Mouse (Mus musculus) spleen, postnatal 14 days (tissue): Measurements from ENCODE around the gene Cmtm4.
"Not testable (repeated sequence)": the region's sequence is repeated elsewhere in the genome, so short reads cannot be mapped to it uniquely, and the experiment has no call there.

ENCODE experiments used
- DNase-seq, 2 experiments: peaks; one replicate each; pipeline ENCODE4 v3.0.0; 2021 to 2022; ENCODE audit warnings: low spot score in 2 of 2

Cmtm4 gene

DNA sequence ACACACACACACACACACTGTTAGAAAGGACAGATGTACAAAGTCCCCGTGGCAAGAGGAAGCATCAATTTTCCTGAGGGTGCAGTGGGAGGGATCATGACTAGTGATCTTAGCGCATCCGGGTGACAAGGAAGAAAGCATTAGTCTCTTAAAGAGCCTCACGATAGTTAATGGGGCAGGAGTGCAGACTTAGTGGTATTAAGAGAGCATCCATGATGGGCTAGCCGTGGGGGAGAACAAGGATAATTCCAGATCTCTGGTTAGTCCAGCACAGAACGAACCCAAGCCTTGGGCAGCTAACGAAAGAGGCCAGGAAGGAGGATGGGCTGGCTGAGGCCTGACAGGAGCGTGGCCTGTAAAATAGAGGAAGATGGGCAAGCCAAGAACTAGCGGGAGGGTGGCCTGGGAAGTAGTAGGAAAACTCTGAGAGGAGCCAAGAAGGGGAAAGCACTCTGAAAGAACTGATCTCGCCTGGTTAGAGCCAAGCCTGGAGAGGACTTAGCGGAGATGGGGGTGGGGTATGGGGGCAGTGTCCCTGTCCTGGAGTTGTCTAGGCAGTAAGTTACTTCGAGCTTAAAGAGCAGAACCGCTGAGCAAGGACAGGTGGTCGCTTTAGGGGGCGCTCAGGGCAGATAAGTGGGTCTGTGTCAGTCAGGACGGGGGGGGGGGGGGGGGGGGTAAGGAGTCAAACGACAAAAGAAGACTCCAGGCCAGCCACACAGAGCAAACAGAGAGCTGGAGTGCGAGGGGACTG is 56.2 kb downstream of the Cmtm4 start, which contains the start of gene Cmtm3:
Gene Cmtm3 (plus strand): TSS at position 182 of the 754 bp plus-strand sequence.
- DNase-seq: no peak

DNA sequence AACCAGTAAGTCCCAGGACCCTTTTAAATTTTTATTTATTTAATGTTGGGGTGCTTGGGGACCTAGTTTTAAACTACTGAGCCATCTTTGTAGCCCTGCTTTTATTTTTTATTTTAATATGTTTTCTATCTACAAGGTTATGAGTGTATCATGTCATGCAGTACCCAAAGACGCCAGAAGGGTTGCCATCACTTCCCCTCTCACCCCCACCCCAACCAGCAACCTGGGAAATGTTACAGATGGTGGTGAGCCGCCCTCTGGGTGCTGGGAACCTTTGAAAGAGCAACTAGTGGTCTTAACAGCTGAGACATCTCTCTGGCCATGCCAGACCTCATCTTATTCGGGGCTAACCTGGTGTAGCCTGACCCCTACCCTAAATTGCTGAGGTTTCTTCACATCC is 57.7 kb downstream of the Cmtm4 start:
- no peak for DNase-seq

GRCm38 (mm10) chr8:104336806-104337205 is 58.8 kb downstream of the Cmtm4 start:
- no peak for DNase-seq

- no peak for DNase-seq
These were observed 61.4 kb downstream of the Cmtm4 start for GRCm38 (mm10) chr8:104334196-104334595.

GRCm38 (mm10) chr8:104333786-104334185 is 61.8 kb downstream of the Cmtm4 start:
- DNase-seq: no peak

GRCm38 (mm10) chr8:104332665-104333631 is 62.7 kb downstream of the Cmtm4 start:
- DNase-seq: no peak

GRCm38 (mm10) chr8:104321930-104322329 is 73.7 kb downstream of the Cmtm4 start, which contains the start of gene Cmtm2b:
Gene Cmtm2b (plus strand): TSS chr8:104322230.
- DNase-seq: not testable (repeated sequence)

- not testable (repeated sequence) for DNase-seq
These were observed 74.3 kb downstream of the Cmtm4 start, which contains the start of gene Gm11020 for GRCm38 (mm10) chr8:104321267-104321666. Gene Gm11020 (plus strand): TSS chr8:104321567.

DNA sequence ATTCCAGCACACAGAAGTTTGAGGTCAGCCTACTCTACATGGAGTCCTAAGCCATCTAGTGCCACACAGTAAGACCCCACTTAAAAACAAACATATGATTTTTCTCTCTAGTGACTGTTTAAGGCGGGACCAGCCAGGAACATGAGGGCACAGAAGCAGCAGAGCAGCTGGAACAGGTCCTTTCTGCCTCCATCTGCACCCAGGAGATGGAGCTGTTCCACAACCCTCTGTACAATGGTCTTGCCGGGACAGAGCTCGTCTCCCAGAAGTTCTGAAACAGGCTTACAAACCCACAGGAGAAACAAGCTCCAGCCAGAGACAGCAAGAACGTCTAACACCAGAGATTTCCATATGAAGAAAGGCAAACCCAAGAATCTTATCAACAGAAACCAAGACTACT is 82.3 kb downstream of the Cmtm4 start:
- no peak for DNase-seq

GRCm38 (mm10) chr8:104312023-104312422 is 83.6 kb downstream of the Cmtm4 start:
- not testable (repeated sequence) for DNase-seq

GRCm38 (mm10) chr8:104309441-104310155 is 86.0 kb downstream of the Cmtm4 start, which contains the start of the genes Gm45711 and Cmtm1:
Gene Gm45711 (minus strand): TSS chr8:104310081.
Gene Cmtm1 (minus strand): TSS chr8:104310145.
- not testable (repeated sequence) for DNase-seq

GRCm38 (mm10) chr8:104308341-104308740 is 87.3 kb downstream of the Cmtm4 start:
- DNase-seq: not testable (repeated sequence)

GRCm38 (mm10) chr8:104304962-104305361 is 90.6 kb downstream of the Cmtm4 start:
- DNase-seq: no peak

DNA sequence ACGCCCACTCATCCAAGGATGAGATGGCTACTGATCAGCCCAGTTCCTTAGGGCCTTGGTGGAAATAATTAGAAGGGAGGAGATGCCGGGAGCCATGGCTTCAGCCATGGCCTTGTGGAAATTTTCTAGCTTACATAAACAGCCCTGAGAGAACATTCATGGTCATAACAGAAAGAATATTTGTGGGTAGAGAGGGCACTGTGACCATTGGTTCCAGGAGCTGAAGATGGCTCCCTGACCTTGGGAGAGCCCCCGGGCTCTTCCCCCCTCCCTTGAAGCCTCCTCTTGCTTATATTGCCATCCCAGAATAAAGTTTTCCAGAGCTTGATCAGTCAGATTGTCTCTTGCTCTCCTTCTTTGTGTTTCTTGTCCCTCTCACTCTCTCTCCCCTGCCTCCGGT is 93.1 kb downstream of the Cmtm4 start:
- DNase-seq: not testable (repeated sequence)

DNA sequence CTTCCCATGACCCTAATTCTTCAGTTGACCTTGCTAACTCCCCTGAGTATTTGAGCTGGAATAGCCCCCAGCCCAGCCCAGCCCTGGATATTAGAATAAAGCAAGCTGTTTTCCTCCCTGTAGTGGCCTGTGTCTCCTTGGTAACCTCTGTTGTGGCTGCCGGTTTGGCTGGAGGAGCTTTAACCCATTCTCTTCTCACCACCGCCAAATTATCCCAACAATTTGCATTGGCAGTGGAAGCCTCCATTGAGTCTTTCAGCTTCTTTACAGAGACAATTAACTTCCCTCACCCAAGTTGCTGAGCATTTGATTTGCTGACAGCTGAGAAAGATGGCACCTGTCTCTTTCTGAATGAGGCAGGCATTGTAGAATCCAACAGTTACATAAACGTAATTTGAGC is 94.0 kb downstream of the Cmtm4 start:
- DNase-seq: not testable (repeated sequence)
